Mouse (Mus musculus) MEL (cell line): Measurements from ENCODE around the gene Cobll1.

ENCODE experiments used
- CTCF ChIP-seq, 3 experiments: IDR thresholded peaks in 2 of 3; conservative IDR thresholded peaks in 1 of 3; 2 replicates each; pipeline ENCODE4 v1.5.1; 2011 to 2012; ENCODE audit warnings: low read length in 3 of 3, low read depth in 2 of 3, mild to moderate bottlenecking in 2 of 3, improper control_type of control experiment in 1 of 3, inconsistent platforms in 1 of 3, mixed read lengths in 1 of 3, moderate library complexity in 1 of 3; ENCODE audit not compliant: control insufficient read depth in 1 of 3, insufficient read depth in 1 of 3, poor library complexity in 1 of 3, severe bottlenecking in 1 of 3
- EP300 ChIP-seq, 2 experiments: IDR thresholded peaks; 2 replicates each; pipeline ENCODE4 v1.6.1; 2011; ENCODE audit warnings: improper control_type of control experiment in 2 of 2, low read length in 2 of 2, low read depth in 1 of 2, mild to moderate bottlenecking in 1 of 2
- NELFE ChIP-seq: IDR thresholded peaks from 2 replicates; pipeline ENCODE4 v1.6.1; 2011; ENCODE audit warnings: low read depth, low read length, improper control_type of control experiment
- POLR2A ChIP-seq, 2 experiments: IDR thresholded peaks; 2 replicates each; pipeline ENCODE4 v1.6.1; 2011 to 2012; ENCODE audit warnings: low read length in 2 of 2, mild to moderate bottlenecking in 2 of 2, control low read depth in 1 of 2, improper control_type of control experiment in 1 of 2, low read depth in 1 of 2, moderate library complexity in 1 of 2; ENCODE audit not compliant: control insufficient read depth in 1 of 2, insufficient read depth in 1 of 2, poor library complexity in 1 of 2
- TAL1 ChIP-seq: IDR thresholded peaks from 2 replicates; pipeline ENCODE4 v1.6.1; 2012; ENCODE audit warnings: mild to moderate bottlenecking, inconsistent platforms, low read length, moderate library complexity, mixed read lengths
- USF2 ChIP-seq, 2 experiments: IDR thresholded peaks; 2 replicates each; pipeline ENCODE4 v1.6.1; 2011 to 2012; ENCODE audit warnings: improper control_type of control experiment in 2 of 2, low read length in 2 of 2, borderline replicate concordance in 1 of 2, inconsistent platforms in 1 of 2, low read depth in 1 of 2, mild to moderate bottlenecking in 1 of 2; ENCODE audit not compliant: insufficient read depth in 1 of 2

GRCm38 (mm10) chr2:65053764-65054163 lies 185.4 kb downstream of the Cobll1 start:
- TF ChIP-seq TAL1 (no peak), NELFE (no peak), EP300 (IDR thresholded peaks at IDR 0.05; ENCODE audit: low read depth in 1 of 2, low read length in 2 of 2) (no peak), CTCF (IDR thresholded peaks at IDR 0.05 in 2 of 3, conservative IDR thresholded peaks at IDR 0.05 in 1 of 3; ENCODE audit: control insufficient read depth in 1 of 3, insufficient read depth in 1 of 3, low read depth in 2 of 3, low read length in 3 of 3, poor library complexity in 1 of 3, severe bottlenecking in 1 of 3) (no peak), USF2 (IDR thresholded peaks at IDR 0.05; ENCODE audit: borderline replicate concordance in 1 of 2, insufficient read depth in 1 of 2, low read depth in 1 of 2, low read length in 2 of 2) (no peak), POLR2A (IDR thresholded peaks at IDR 0.05; ENCODE audit: control insufficient read depth in 1 of 2, insufficient read depth in 1 of 2, low read depth in 1 of 2, low read length in 2 of 2, poor library complexity in 1 of 2) (no peak)
